Mouse (Mus musculus) large intestine, adult 2 months (tissue): ENCODE measurements around the gene Camk2d. TPM values are rescaled to one million over a fixed set of nuclear protein-coding genes. Genes with fewer than 3 reads are reported as not detected.
A peak's percentile ranks its signal among the peaks of the same experiment; 100 is the strongest.

Source experiments
- DNase-seq: peaks from one replicate; pipeline ENCODE4 v3.0.0-alpha.2; 2012; ENCODE audit warnings: low read depth, low spot score
- WGBS: fragments of 180-500 bp; shearing (Covaris S2); methylation state at CpG from one replicate; pipeline ENCODE4 v1.1.7; 2018; 5-methylcytosine and 5-hydroxymethylcytosine counted together
- polyA plus RNA-seq: library from polyadenylated mRNA; depleted of rRNA; stranded (reverse); fragments of >200 nt; gene quantifications from 2 replicates; pipeline ENCODE4 v1.2.3, GENCODE M21; 2012

The Camk2d gene
- polyA plus RNA-seq, 1 experiment = 91.8 TPM

DNA sequence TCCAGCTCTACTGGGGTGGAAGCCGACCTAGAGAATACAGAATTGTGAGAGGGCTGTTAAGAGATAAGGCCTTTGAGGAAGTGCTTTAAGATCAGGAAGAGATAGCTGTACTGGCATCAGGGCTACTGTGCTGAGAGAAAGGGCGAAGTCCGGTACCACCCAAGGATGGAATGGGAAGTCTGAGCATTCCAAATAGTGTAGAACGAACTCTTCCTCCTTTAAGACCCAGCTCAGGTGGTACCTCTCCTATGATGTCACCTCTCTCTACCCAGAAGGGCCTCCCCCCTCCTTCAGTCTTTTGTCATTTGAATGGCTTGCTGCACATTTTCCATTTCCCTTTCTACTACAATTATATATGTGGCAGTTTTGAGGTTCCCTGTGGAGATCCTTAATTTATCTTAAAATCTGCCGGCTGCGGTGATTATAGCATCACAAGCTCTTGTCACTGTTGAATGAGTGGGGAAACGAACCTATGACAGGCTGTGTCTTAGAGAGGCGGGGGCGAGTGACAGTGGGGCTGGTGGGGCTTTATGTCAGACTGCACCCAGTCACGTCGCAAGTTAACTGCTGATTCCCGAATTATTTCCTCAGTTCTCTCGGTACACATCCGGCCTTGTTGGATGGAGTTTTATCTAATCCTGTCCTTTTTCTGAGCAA is 13.8 kb downstream of the Camk2d start:
- no peak for DNase-seq
- WGBS = 35% methylated on average over 14 of the region's 14 CpGs

- 7% methylated on average over 7 of the region's 7 CpGs for WGBS
- DNase-seq = no peak
These were observed 15.5 kb downstream of the Camk2d start for GRCm38 (mm10) chr3:126611624-126612023.

DNA sequence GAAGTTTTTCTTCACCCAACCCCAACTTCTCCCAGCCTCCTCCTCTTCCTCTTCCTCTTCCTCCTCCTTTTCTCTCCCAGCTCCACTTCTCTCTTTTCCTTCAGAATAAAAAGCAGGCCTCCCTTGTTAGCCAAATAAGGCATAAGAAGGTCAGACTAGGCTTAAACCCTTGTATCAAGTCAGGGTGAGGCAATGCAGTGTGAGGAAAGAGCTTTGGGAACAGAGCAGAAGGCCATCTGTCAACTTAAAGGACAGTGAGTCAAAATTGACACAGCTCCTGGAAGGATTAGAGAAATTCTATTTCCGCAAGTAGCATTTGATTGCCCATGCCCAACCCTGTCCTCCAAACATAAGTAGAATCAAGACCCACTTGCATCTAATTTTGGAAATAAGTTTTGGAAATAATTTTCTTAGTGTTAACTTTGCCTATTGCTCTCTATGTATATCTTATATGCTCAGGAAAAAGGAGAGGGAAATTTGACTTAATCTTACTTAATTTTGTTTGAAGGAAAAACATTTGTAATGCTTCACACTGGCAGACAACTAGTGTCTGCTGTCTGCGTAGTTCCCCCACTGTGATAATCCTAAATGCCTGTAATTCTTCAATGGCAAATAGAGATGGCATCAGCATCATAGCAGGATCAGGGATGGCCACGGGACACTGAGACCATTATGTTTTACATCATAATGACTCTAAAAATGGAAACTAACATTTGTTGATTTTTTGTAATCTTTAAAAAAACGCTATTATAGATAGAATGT is 16.8 kb downstream of the Camk2d start:
- DNase-seq = no peak
- WGBS = 40% methylated on average over 4 of the region's 4 CpGs

- WGBS = 31% methylated on average over 11 of the region's 11 CpGs
- no peak for DNase-seq
These were observed 17.5 kb downstream of the Camk2d start for GRCm38 (mm10) chr3:126613510-126614128.

- WGBS = 71% methylated on average over 6 of the region's 6 CpGs
- DNase-seq = no peak
These were observed 19.2 kb downstream of the Camk2d start for GRCm38 (mm10) chr3:126615306-126615705.

GRCm38 (mm10) chr3:126620152-126620551 is 24.1 kb downstream of the Camk2d start:
- WGBS = 93% methylated on average over 6 of the region's 6 CpGs
- DNase-seq = no peak

DNA sequence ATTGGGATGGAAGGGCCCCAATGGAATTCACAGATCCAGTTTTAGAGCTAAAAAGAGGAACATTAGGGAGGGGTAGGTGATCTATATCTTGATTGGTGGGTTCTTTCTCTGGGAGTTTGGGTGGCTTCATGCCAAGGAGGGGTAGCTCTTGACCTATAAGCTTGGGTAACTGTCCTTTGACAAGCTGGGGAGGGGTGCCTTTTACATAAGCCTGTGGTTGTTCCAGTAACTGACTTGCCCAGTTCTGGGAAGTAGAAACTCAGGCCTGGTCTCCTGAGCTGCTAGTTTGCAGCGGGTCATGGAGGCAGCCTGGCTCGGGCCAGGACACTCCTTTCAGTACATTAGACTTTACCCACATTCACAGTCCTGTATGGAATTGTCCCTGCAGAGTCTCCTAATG is 26.4 kb downstream of the Camk2d start:
- no peak for DNase-seq
- WGBS = 93% methylated on average over 2 of the region's 2 CpGs

GRCm38 (mm10) chr3:126624994-126625763 is 29.1 kb downstream of the Camk2d start:
- 85% methylated on average over 11 of the region's 11 CpGs for WGBS
- DNase-seq = no peak

DNA sequence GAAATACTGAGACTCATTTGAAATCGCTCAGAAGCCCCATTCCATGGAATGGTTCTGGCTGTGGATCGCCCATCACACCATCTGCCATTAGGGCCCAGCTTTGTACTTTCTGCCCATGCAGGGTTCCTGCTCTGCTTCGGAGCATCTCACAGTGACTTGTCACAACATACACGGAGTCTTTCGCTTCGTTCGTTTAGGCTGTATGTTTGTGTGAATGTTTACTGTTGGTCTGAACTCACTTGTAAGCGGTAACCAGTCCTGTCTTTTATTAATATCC is 29.6 kb downstream of the Camk2d start:
- no peak for DNase-seq
- WGBS = 91% methylated on average over 8 of the region's 8 CpGs

DNA sequence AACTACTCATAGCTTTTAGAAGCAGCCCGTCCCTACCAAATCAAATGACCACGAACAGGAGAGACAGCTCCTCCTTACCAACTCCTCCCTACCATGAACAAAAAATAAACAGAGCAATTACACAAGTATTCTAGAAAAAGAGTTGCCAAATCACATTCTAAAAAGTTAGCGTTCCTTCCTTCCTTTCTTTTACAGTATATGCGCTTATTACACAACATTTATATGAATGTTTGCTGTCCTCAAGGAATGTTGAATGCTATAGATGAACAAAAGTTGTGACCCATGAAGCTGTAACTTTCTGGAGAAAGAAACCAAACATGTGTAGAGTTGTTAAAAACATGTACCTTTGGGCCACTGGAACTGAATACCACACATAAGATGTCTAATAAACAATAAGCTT is 31.9 kb downstream of the Camk2d start:
- WGBS = 69% methylated on average over 4 of the region's 4 CpGs
- no peak for DNase-seq

GRCm38 (mm10) chr3:126628380-126628779 is 32.3 kb downstream of the Camk2d start:
- no peak for DNase-seq
- 42% methylated on average over 3 of the region's 3 CpGs for WGBS

GRCm38 (mm10) chr3:126629040-126629439 is 32.9 kb downstream of the Camk2d start:
- DNase-seq = no peak
- 93% methylated on average over 2 of the region's 2 CpGs for WGBS

- 63% methylated on average over 19 of the region's 19 CpGs for WGBS
- DNase-seq = no peak
These were observed 34.2 kb downstream of the Camk2d start for GRCm38 (mm10) chr3:126630111-126630869.

GRCm38 (mm10) chr3:126631583-126631982 is 35.5 kb downstream of the Camk2d start:
- 91% methylated on average over 8 of the region's 8 CpGs for WGBS
- DNase-seq = no peak

- no peak for DNase-seq
These were observed 36.5 kb downstream of the Camk2d start for GRCm38 (mm10) chr3:126632580-126632979.

GRCm38 (mm10) chr3:126634171-126634570 is 38.1 kb downstream of the Camk2d start:
- no peak for DNase-seq
- 97% methylated on average over 6 of the region's 6 CpGs for WGBS

More at GRCm38 (mm10) chr3:126632580-126632979, 36.5 kb downstream of the Camk2d start:
- WGBS = 88% methylated on average over 7 of the region's 7 CpGs

DNA sequence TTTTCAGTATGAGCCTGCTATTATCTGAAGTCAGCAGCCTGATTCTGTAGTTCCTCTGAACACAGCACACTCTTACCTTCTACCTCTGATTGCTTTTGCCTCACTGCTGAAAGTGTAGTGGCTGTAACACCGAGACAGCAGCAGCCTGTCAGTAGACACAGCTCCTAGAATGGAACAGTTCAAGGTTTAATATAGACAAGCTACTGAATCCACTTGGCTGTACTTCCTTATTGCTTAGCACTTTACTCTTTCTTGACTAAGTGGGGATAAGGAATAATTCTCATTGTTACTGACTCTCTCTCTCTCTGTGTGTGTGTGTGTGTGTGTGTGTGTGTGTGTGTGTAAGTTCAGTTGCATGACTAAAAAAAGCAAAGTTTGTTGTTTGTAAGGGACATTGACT is 42.2 kb downstream of the Camk2d start:
- DNase-seq = peak; percentile 42
- WGBS = 18% methylated on average over 1 of the region's 1 CpGs

DNA sequence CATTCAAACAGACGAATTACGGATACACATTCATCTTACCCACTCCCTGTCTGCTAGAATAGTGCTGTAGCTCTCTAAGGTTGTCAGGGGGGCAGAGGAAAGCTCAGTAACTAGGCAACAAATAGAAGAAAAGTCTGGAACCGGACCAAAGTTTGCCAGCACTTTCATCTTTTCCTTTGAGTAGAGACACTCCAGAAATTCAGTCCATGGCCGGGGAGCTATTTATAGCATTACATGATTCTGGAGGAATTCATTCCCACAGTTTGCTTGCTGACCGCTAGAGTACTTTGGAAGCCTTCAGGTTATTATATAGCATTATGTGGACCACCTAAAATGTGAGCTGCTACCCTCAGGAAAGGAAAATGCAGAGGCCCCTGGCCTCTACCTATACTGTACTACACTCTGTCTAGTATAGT is 43.0 kb downstream of the Camk2d start:
- WGBS = 46% methylated on average over 5 of the region's 5 CpGs
- no peak for DNase-seq

DNA sequence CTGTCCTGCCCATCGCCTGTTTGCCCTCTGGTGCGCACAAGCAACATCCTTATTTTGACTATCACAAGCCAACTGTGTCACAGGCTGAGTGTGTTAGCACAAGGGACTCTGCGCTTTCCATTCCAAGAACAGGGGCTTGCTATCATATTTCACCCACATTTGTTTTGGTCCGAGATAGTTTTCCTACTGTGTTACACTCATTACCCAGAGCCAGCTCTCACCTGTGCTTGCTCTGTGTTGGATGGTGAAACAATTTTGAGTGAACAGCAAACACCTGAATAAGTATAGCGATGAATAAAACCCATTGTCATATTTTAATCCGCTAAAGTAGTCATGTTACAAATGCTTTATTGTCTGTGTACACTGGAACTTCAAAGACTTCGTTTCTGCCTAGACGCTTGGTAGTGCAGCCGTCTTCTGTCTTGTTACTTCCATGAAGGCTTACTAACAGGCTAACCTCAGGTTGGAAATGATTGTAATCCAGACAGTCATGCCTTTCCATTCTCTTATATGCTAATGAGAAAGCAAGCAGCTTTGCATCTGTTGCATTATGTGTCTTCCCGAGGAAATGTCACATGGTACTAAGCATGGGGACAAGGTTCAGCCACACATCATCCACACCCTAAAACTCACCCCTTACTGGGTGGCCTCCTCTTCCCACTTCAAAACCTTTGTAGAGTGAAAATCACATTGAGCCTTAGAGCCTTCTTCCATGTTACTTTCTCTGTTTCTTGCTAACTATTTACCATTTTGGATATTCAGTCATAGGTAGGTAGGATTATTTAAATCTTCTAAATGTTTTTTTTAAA is 44.5 kb downstream of the Camk2d start:
- 35% methylated on average over 10 of the region's 10 CpGs for WGBS
- peak; percentile 51 for DNase-seq
